Mouse (Mus musculus): Measurements from ENCODE around the gene Ppp1r32. TPM values are rescaled to one million over a fixed set of nuclear protein-coding genes. Genes with fewer than 3 reads are reported as not detected.

The Ppp1r32 gene
- polyA plus RNA-seq, 1 experiment, result 0.35 TPM

DNA sequence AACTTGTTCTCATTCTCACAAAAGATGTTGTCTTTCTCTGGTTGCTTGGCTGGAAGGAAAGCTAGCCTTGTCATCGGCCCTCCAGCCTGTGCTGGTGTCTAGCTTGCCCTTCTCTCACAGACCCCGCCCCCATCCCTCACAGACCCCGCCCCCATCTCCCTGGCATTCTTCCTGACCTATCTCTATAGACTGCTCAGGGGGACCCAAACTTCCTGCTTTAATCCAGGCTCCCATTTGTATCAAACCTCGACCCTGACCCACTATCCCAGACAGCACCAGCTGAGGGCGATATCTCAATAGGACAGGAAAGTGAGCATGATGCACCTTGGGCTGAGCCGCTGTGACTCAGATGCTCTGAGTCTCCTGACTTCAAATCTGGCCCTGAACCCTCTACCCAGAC lies 8.9 kb downstream of the Ppp1r32 start:
- TF ChIP-seq GATA1 (IDR thresholded peaks at IDR 0.05; ENCODE audit: low read length), result no peak

DNA sequence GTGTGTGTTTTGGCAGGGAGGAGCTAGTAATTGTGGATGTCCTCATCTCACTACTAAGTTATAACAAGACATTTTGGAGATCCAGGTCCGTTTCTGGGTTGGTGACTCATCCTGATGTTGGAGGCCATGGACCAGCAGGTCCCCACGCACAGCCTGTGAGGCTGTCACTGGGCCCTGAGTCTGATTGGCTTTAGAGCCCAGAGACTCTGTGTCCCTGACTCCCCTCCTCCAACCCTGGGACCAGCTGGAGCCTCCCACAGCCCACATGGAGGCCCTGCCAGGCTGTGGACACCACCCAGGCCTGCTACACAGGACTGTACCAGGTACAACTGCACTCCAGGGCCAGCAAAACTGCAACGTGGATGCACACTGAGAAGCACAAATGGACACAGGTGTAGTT lies 9.8 kb downstream of the Ppp1r32 start:
- no peak for TF ChIP-seq GATA1 (IDR thresholded peaks at IDR 0.05; ENCODE audit: low read length)

DNA sequence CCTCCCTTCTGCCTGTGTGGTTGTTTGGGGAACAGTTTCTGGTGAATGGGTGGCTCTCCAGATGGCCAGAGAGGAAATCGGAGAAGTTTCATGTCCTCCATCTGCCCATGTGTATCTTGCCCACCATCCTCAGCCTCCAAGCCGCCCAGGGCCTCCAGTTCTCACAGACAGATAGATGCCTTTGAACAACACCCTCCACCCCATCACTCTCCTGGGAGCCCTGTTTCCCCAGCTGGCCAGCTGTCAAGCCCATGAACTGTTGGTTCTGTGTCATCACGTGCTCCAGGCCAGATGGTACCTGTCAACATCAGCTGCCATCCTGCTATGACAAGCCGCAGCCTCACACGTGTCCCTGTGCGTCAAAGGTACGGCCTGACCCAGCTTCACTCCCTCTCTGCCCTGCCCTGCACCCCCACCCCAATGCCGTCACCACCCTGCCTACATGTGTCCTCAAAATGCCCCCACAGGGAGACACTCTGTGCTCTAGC lies 13.5 kb downstream of the Ppp1r32 start:
- no peak for TF ChIP-seq GATA1 (IDR thresholded peaks at IDR 0.05; ENCODE audit: low read length)

DNA sequence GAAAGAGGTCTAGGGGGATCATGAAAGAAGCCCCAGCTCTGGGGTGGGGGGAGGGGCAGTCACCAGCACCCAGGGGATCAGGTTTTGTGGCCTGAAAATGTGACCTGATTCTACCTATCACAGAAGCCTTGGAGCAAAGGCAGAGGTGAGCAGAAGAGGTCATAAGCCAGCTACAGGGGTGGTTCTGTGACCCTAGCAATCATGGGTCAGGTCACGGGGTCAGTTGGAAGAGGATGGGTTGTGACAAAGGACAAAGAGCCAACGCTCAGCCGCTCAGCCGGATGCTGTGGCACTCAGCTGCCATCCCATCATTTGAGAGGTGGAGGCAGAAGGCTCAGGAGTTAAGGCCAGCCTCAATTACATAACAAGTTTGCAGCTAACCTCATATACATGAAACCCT lies 18.3 kb downstream of the Ppp1r32 start:
- TF ChIP-seq GATA1 (IDR thresholded peaks at IDR 0.05; ENCODE audit: low read length), result no peak

DNA sequence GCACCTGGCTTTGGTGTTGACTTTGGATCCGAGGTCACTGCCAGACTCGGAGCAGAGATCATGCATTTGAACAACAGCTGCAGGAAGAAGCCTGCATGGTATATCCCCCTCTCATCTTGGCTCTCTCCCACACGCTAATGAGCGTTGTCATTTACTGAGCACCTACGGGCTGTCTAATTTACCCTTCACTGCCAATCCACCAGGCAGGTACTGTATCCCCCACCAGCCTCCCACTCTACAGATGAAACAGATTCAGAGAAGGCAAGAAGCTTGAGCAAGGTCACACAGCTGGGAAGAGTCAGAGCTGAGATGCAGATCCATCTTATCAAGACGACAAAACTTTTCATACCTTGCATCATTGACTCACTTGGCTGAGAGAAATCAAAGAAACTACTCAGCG lies 21.1 kb downstream of the Ppp1r32 start:
- TF ChIP-seq GATA1 (IDR thresholded peaks at IDR 0.05; ENCODE audit: low read length), result no peak

DNA sequence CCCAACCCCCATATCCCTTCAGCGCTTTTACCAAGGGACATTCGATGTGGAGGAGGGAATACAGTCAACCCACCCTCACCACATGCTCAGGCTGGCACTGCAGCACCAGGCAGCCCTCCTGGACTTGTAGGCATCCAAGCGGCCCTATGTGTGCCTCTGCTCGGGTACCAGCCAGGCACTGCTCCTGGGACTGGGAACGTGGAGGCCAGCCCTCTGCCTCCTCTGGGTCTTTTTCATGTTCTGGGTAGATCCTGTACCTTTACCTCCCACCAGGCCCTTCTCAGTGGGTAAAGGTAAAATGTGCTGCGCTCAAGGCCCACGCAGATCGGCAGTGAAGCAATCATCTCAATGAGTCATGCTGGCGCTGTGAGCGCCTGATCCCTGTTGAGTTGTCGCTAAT lies 22.8 kb downstream of the Ppp1r32 start:
- TF ChIP-seq GATA1 (IDR thresholded peaks at IDR 0.05; ENCODE audit: low read length), result no peak

DNA sequence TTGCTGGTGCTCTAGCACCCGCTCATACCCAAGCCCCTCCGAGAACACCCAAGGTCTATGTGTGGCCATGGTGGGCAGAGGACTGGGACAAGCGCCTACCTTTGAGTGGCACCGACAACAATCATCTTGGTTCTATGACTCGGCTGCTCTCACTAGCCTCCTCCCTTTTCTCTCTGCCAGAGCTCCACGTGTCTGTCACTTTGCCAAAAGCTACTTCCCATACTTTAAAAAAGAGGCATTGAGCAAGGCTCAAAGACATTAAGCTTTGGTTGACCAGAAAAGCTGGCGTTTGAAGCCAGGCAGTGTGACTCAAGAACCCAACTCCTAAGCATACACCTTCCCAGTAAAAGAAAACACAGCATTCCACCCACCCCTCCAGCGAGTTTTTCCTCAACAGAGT lies 24.6 kb downstream of the Ppp1r32 start:
- TF ChIP-seq GATA1 (IDR thresholded peaks at IDR 0.05; ENCODE audit: low read length), result no peak

DNA sequence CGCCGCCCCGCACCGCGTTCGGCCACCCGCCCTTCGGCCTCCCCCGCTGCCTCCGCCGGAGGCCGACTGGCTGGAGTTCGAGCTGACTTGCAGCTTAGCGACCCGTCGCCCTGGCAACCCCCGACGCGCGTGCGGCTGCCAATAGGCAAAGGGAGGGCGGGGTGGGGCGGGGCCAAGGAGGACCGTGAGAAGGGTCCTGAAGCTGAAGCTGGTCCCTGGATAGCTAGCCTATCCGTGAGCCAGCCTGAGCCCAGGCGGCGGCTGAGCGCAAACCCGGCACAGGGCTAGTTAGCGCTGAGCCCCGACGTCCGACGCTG lies 25.3 kb downstream of the Ppp1r32 start:
- TF ChIP-seq GATA1 (IDR thresholded peaks at IDR 0.05; ENCODE audit: low read length), result no peak

DNA sequence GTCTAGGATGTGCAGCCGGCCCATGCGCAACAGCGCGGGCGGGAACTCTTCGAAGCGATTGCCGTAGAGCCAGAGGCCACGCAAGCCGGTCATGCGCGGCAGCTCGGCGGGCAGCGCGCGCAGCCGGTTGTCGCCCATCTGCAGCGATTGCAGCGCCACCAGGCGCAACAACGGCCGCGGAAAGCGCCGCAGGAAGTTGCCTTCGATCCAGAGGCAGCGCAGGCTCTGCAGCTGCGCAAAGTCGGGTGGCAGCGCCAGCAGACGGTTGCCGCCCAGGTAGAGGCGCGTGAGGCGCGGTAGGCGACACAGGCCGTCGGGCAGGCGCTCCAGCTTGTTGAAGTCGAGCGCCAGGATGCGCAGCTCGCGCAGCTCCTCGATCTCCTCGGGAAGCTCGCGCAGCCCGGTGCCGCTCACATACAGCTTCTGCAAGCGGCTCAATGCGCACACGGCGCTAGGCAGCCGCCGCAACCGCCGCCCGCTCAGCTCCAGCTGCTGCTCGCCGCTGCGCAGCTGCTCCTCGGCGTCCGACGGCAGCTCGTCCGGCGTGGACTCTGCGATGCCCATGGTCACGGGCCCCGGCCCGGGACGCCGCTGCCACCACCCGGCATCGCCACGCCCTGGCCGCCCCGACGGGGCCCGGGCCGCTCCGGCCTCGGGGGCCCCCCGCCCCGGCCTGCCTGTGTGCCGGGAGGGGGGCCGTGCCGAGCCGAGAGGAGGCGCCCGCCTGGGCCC lies 25.8 kb downstream of the Ppp1r32 start, which contains the start of gene Lrrc10b:
Gene Lrrc10b, minus strand, starts transcription at position 722 of the 732 bp plus-strand sequence.
- no peak for TF ChIP-seq GATA1 (IDR thresholded peaks at IDR 0.05; ENCODE audit: low read length)

DNA sequence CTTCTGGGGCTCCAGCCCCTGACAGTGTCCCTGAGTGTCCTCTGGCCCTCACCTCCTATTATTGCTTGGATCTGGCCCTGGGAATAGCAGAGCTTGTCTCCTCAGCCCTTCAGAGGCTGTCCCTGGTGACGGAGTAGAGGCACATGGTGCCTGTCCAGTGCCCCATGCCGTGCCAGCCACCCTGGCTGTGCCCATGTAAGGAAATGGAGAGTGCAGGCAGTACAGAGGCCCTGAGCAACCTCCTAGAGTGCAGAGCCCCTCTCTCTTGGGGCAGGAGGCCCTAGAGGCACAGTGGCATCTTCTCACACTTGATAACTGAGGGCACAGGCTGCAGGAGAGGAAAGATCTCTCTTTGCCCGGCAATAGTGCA lies 27.3 kb downstream of the Ppp1r32 start:
- no peak for TF ChIP-seq GATA1 (IDR thresholded peaks at IDR 0.05; ENCODE audit: low read length)

DNA sequence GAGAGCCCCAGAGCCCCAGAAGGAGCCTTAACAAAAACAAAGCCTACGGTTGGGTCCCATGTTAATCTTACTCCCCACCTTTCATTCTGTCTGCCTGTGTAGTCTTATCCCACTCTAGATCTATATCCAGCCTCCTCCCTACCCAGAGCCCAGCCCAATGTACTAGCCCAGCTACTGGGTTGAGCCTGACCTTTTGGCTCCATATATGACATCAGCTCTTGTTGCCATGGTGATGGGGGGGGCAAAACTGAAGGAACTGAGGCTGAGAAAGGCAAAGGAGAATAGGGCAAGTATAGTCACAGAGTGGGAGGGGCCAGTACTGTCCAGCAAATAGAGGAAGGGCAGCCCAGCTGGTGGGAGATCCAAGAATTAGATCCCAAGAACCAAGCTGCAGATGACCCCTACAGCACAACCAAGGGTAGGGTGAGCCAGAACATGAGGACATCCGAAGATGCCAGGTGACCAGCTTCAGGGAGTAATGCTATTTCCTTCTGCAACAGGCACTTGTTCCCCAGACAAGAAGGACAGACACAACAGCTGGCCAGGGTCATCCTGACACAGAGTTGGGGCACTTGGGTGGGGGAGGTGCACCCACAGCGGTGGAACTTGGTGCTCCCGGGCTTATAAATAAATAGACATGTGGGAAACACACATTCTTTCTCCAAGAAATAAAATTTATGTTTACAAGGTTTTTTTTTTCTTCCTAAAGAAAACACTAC lies 27.9 kb downstream of the Ppp1r32 start:
- TF ChIP-seq GATA1 (IDR thresholded peaks at IDR 0.05; ENCODE audit: low read length), result no peak

DNA sequence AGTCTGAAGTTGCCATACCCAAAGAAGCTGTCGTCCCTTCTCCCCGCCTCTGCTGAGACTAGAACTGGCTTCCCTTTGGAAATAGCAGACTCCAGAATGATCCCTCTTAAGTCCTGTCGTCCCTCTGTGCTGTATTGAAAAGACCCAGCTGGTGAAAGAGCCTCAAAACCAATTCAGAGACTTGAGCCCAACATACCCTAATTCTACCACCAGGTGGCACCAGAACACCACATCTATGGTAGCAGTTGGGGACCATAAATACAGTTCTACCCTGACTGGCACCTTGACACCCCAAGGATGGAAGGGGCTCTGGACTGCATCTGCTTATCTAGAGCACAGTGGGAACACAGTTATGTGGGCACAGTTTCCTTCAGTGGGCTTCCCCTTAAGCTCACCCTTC lies 33.0 kb downstream of the Ppp1r32 start:
- no peak for TF ChIP-seq GATA1 (IDR thresholded peaks at IDR 0.05; ENCODE audit: low read length)

DNA sequence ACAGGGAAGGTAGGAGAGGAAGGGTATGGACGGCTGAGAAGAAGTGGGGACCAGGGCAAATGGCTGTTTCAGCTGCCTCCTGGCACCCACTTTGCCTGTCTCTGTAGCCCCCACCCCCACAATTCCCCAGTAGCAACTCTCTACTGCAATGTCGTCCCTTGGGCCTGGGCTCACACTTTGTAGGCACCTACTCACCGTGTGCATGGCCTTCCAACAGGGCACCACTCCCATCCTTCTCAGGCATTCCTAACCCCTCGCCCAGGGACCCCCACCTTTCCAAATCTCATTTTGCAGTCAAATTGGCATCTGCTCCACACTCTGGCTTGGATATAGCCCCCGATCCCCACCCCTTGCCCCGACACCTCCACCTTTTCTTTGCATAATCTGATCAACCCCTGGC lies 33.5 kb downstream of the Ppp1r32 start:
- no peak for TF ChIP-seq GATA1 (IDR thresholded peaks at IDR 0.05; ENCODE audit: low read length)

DNA sequence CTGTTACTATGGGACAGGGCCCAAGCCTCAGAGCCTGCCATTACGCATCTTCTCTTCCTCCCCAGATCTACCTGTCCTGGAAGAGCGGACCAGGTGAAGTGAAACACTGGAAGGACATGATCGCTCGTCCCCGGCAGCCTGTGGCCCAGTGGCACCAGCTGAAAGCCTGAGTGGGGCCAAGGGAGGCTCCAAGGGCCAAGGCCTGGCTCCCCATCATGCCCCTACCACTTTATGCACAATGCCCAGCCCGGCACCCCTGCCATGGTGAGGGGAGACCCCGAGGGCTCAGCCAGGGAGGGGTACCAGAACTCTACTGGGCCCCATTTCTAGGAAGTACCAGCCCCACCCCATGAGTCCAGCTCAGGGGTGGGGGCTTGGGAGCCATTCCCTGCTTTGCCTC lies 34.5 kb downstream of the Ppp1r32 start:
- TF ChIP-seq GATA1 (IDR thresholded peaks at IDR 0.05; ENCODE audit: low read length), result no peak

DNA sequence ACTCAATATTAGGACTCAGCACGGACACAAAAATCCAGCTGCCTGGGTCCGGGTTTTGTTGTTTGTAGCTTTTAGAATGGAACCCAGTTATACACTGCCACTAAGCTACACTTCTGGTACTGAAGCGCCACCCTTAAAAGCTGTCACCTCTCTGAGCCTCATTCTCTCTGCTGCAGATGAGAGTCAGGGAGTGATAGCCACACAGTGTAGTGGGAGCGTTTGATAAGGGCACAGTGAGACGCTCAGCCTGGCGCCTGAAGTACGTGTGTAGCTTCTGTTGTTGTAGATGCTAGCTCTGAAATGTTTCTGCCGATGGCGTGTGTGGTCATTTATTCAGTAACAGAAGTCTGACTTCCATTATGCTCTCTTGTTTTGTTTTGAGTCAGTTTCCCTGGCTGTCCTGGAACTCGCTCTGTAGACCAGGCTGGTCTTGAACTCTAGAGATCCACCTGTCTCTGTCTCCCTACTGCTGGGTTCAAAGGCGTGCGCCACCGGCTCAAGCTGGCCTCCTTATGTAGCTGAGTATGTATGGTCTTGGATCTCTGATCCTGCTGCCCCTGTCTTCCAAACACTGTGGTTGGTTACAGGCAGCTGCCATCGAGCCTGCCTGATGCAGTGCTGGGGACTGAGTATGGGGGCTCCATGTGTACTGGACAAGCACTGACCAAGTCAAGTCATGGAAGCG lies 37.9 kb downstream of the Ppp1r32 start:
- no peak for TF ChIP-seq GATA1 (IDR thresholded peaks at IDR 0.05; ENCODE audit: low read length)

DNA sequence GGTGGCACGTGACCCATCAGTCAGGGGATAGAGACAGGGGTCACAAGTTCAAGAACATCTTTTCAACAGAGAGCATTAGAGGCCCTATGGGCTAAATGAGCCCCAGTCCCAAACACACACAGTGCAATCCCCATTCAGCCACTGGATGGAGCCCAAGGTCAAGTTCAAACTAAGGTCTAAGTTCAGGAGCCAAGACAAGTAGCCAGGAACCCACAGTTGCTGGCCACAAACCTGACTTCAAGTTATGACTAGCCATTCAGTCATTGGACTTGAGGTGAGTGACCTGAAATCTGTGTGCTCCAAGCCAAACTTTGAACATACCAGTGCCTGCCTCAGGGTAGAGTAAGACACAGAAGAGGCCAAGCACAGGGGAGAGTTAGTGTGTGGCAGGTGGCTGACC lies 45.2 kb downstream of the Ppp1r32 start:
- TF ChIP-seq GATA1 (IDR thresholded peaks at IDR 0.05; ENCODE audit: low read length), result no peak

DNA sequence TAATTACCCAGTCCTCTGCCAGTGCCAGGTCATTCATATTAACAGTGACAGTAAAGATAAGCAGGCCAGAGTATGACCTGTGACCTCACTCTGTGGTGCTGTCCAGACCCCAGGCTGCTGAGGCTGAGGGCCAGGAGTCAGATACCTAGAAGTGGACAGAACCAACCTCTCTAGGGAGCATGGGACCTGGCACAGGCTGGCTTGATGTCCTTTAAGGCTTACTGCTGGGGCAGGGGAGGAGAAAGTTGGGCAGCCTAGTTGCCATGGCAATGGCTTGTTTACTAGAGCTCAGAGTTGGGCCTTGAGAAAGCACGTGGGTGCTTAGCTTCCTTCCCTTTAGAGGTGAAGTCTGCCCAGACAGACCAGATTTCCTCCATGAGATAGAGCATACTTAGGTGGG lies 46.0 kb downstream of the Ppp1r32 start:
- no peak for TF ChIP-seq GATA1 (IDR thresholded peaks at IDR 0.05; ENCODE audit: low read length)
